Mouse (Mus musculus) heart, postnatal 10 days (tissue): ENCODE results near the gene Rab8b. TPM values are rescaled to one million over a fixed set of nuclear protein-coding genes. Genes with fewer than 3 reads are reported as not detected.
A peak's percentile ranks its signal among the peaks of the same experiment; 100 is the strongest.

ENCODE experiments used
- DNase-seq, 2 experiments: peaks; one replicate each; pipeline ENCODE4 v3.0.0; 2021
- intact Hi-C: fragments of 180-260 bp; cut with DNase I; formaldehyde crosslinking; loops from one replicate; pipeline ENCODE4 v1.15.1; 2025
- total RNA-seq, 2 experiments: library from RNA; stranded (reverse); gene quantifications; 2 replicates each; pipeline ENCODE4 v1.2.3; 2021

The Rab8b gene
- total RNA-seq, result 10 to 100 TPM; 15.9 to 19.0 TPM

DNA sequence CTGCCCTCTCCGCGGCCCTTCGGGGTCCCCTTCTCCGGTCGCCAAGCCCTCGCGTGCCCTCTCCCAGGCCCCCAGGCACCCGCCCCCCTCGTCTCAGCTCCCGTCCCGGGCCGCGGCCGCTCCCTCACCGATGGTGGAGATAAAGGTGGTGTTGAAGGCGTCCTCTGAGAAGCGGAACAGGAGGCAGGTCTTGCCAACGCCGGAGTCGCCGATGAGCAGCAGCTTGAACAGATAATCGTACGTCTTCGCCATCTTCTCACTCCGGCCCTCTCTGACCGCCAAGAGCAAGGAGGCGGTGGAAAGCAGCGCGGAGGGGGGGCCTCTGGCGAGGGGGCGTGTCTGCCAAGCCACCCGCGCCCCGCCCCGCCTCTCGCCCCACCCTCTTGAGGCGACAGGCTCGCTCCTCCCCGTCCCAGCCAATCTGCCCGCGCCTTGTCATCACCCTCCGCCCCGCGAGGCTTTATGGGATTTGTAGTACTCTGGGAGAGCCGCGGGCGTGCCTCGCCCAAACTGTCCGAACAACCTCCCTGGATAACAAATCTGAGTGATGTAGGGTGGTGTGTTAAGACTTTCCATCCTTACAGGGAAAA, at the start of gene Rab8b:
Gene Rab8b, minus strand, starts transcription at position 306 of the 590 bp plus-strand sequence.
- intact Hi-C loops, result loop anchor here (5.0 kb wide), 2 partner anchors 42 to 82 kb away; no protein-coding TSS in a partner anchor
- DNase-seq, result peak; percentile 97

DNA sequence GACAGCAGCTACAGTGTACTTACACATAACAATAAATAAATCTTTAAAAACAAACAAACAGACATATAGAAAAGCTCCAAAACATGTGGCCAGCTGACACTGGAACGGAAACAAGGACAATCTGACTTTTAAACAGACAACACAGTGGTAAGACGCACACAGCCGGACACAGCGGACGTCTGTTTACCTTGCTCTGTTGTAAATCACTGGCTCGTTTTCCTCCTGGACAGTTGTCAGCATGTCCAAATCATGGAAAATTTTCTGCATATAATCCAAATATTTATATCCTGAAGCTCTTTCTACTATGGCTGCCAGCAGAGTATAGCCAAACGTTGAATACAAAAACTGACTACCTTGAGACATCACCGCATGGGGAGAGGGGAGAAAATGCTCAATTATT, 48.0 kb upstream of the Rab8b start:
- no peak for DNase-seq
- intact Hi-C loops, result no loop called here

GRCm38 (mm10) chr9:66961478-66961877, 42.0 kb upstream of the Rab8b start:
- intact Hi-C loops, result no loop called here
- DNase-seq, result no peak

- intact Hi-C loops, result no loop called here
- DNase-seq, result no peak
These were observed 38.0 kb upstream of the Rab8b start for GRCm38 (mm10) chr9:66957451-66957850.

DNA sequence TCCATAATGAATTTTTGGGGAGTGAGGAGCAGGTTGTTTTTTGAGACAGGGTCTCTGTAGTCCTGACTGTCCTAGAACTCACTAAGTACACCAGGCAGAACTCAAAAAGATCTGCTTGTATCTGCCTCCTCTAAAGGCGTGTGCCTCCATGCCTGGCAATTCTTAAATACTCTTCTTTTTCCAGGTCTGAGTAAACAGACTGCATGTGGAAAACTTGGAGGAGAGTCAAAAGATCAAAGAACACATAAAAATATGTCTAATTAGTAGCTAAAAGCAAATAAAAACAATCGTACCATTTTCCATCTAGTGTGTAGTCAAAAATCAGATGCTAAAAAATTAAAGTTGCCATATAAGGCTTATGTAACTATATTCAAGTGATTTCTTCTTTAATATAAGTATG, 33.4 kb upstream of the Rab8b start:
- DNase-seq, result no peak

GRCm38 (mm10) chr9:66952321-66952720, 32.8 kb upstream of the Rab8b start:
- DNase-seq, result no peak
- intact Hi-C loops, result no loop called here

More for the DNA sequence above, 33.4 kb upstream of the Rab8b start:
- intact Hi-C loops, result no loop called here

DNA sequence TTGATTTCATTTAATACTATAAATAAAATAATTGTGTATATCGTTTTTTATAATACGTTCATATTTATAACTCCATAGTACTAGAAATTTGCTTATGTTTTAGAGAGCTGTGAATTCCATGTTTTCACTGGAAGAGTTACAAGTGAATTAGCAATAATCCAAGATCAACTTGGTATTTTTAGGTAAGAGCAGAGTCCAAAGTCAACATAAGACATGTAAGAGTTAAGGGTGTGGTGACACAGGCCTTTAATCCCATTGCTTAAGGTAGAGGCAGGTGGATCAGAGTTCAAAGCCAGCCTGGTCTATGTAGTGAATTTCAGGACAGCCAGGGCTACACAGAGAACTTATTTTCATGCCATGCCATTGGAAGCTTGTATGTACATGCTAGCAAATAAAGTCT, 29.0 kb upstream of the Rab8b start:
- intact Hi-C loops, result loop anchor here (5.0 kb wide), 1 partner anchor 94 kb away; no protein-coding TSS in a partner anchor
- no peak for DNase-seq

GRCm38 (mm10) chr9:66945647-66946641, 26.5 kb upstream of the Rab8b start, which contains the start of gene Rps27l:
Rps27l (plus strand) TSS chr9:66946086.
- intact Hi-C loops, result loop anchor here (2.0 to 5.0 kb wide), 2 partner anchors 29 to 96 kb away; partner anchors contain the start of gene Lactb
- peak; percentile 96 for DNase-seq

DNA sequence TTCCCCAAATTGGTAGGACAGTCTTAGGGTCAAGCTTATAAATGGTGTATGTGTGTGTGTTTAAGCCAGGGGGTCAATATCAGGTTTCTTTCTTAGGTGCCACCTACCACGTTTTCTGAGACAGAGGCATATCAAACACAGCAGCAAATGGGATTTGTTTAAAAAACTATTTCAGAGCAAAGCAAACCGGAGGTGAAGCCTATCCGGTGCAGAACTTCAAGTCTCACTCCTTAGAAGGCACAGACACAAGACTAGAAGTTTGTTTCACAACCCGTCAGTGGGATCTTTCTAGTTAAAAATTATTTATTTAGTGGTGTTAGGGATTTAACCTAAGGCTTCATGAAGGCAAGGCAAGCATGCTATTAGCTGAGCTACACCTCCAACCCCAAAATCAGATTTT, 25.7 kb upstream of the Rab8b start:
- DNase-seq, result no peak
- intact Hi-C loops, result loop anchor here (5.0 kb wide), 1 partner anchor 97 kb away; no protein-coding TSS in a partner anchor

DNA sequence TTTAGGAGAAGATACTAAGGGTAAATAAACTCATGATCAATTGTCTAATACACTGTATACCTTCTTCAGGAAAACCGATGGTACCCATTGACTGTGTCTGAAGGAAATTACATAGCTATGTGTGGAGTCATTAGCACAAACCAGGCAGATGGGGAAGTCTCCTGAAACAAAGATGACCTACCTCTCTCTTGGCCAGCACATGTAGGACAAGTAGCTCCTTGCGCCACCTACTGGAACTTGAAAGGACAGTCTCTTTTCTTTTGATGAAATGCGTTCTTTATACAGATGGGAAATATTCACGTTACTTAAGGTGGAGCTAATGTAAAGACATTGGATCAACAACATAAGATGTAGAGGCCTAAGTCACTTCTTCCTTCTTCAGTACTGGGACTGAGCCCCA, 19.3 kb upstream of the Rab8b start:
- intact Hi-C loops, result loop anchor here (2.0 to 5.0 kb wide), 3 partner anchors 87 to 292 kb away; partner anchors contain the start of gene Aph1c
- peak; percentile 56 to 78 for DNase-seq

DNA sequence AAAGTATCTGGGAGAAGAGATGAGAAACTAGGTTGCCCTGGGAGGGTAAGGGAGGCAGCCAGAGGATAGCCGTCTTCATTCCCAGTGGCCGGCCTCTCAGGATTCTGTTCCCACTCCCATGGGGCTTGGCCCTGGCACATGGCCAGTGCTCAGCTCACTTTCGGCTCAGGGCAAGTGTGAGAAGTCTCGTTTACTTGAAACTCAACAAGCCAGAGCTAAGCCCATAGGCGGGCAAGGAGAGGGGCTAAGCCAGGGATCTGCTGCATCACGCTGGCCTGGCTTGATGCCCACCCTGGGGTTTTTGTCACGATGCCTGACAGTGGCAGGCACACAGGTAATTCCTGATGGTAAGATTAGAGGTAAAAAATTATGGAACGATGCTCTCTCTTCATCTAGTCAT, 18.0 kb upstream of the Rab8b start:
- intact Hi-C loops, result loop anchor here (2.0 to 5.0 kb wide), 3 partner anchors 17 to 290 kb away; no protein-coding TSS in a partner anchor
- DNase-seq, result peak; percentile 32 to 55

- no peak for DNase-seq
- intact Hi-C loops, result no loop called here
These were observed 14.7 kb upstream of the Rab8b start for GRCm38 (mm10) chr9:66933869-66934808.

DNA sequence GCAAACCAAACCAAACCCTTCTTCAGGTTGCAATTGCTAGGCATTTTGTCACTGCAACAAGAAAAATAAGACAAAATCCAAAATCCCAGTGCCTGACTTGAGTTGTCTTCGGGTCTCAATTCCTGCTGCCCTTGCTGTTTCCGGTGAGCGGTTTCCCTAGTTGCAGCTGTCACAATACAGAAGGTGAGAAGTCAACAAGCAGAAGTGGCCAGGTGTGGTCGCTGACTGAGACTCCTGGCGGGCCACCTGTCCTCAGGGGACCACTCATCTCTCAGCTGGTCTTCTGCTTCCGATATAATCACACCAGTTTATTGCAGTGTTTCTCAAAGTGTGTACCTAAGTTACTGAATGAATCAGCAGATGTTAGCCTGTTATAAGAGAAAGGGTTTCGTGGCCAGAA, 10.9 kb upstream of the Rab8b start:
- intact Hi-C loops, result no loop called here
- DNase-seq, result no peak

- no peak for DNase-seq
- intact Hi-C loops, result no loop called here
These were observed 8.4 kb upstream of the Rab8b start for GRCm38 (mm10) chr9:66927696-66928402.

DNA sequence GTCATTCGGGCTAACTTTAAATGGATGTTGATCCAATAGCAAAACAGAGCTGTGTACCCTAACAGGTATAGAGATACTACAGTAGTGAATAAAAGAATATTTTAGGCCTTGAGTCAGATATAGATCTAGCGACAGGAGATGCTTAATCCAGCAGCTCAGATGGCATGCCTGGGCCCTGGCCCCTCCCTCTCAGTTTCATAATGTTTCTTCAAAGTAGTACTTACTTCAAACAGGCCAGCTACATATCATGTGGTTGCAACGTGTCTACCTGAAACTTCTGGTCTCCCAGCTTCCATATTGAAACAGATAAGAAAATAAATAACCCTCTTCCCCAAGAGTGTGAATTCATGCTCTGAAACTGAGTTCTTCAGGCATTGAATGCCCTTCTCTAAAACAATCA, 6.4 kb upstream of the Rab8b start:
- intact Hi-C loops, result no loop called here
- DNase-seq, result no peak

DNA sequence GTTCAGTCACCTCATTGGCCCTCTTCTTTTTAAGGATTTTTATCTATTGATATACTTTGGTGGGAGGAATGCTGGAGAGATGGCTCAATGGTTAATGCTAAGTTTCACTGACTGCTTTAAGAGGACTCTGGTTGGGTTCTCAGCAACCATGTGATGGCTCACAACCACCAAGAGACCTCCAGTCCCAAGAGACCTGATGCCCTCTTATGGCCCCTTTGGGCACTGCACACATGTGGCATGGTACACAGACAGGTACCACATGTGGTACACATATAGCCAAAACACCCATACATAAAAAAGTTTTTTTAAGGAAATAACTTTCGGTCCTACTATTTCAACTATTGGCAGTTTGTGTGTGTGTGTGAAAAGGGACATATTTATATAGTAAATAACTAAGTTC, 2.6 kb upstream of the Rab8b start:
- intact Hi-C loops, result no loop called here
- DNase-seq, result no peak

- no peak for DNase-seq
- intact Hi-C loops, result loop anchor here (2.0 kb wide), 1 partner anchor 16 kb away; no protein-coding TSS in a partner anchor
These were observed 1.2 kb upstream of the Rab8b start for GRCm38 (mm10) chr9:66920488-66921279.

DNA sequence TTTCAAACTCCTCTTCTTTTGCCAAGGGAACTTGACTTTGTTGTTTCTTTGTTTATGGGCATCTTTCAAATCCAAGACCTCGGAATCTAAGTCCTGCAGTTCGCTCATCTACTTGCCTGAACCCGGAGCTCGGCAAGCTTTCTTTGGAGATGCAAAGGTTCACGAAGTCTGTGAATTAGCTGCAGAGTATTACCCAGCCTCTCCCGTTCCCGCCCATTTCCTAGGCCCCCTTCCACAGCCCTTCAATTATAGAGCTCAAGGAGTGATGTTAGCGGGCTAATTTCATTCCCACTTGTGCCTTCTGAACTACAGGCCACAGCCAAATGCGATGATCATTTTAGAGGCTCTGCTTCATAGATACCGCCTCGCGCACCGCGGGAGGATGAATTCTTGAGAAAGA, 494 bp upstream of the Rab8b start:
- no peak for DNase-seq
- intact Hi-C loops, result loop anchor here (2.0 to 5.0 kb wide), 3 partner anchors 17 to 83 kb away; no protein-coding TSS in a partner anchor
